Mouse (Mus musculus) heart, adult 9 months (tissue): ENCODE data around the gene Mroh7.
"Not testable (repeated sequence)": the region's sequence is repeated elsewhere in the genome, so short reads cannot be mapped to it uniquely, and the experiment has no call there.

ENCODE experiments used
- DNase-seq, 2 experiments: peaks; one replicate each; pipeline ENCODE4 v3.0.0; 2022; ENCODE audit warnings: low spot score in 2 of 2

Mroh7 gene

GRCm38 (mm10) chr4:106730814-106731213, at the start of gene Mroh7:
Mroh7 (minus strand) TSS chr4:106730925.
- DNase-seq, result no peak

- no peak for DNase-seq
Observed at GRCm38 (mm10) chr4:106780045-106780444, 49.3 kb upstream of the Mroh7 start.

- peak; percentile 95 to 96 for DNase-seq
Observed at GRCm38 (mm10) chr4:106778116-106778788, 47.5 kb upstream of the Mroh7 start.

GRCm38 (mm10) chr4:106776998-106777397, 46.3 kb upstream of the Mroh7 start:
- no peak for DNase-seq

- DNase-seq, result not testable (repeated sequence)
Observed at GRCm38 (mm10) chr4:106775767-106776166, 45.0 kb upstream of the Mroh7 start.

- no peak for DNase-seq
Observed at GRCm38 (mm10) chr4:106772558-106772957, 41.8 kb upstream of the Mroh7 start.

- DNase-seq, result no peak
Observed at GRCm38 (mm10) chr4:106769306-106769705, 38.6 kb upstream of the Mroh7 start.

GRCm38 (mm10) chr4:106764166-106764565, 33.4 kb upstream of the Mroh7 start:
- no peak for DNase-seq

GRCm38 (mm10) chr4:106751726-106752125, 21.0 kb upstream of the Mroh7 start:
- no peak for DNase-seq

- DNase-seq, result peak; percentile 43 to 48
Observed at GRCm38 (mm10) chr4:106749699-106750098, 19.0 kb upstream of the Mroh7 start.

- no peak for DNase-seq
Observed at GRCm38 (mm10) chr4:106747001-106747580, 16.4 kb upstream of the Mroh7 start.

GRCm38 (mm10) chr4:106745862-106746261, 15.1 kb upstream of the Mroh7 start:
- peak in 1 of 2 experiments; percentile 13 for DNase-seq

GRCm38 (mm10) chr4:106737904-106738303, 7.2 kb upstream of the Mroh7 start:
- DNase-seq, result no peak

- not testable (repeated sequence) for DNase-seq
Observed at GRCm38 (mm10) chr4:106736884-106737283, 6.2 kb upstream of the Mroh7 start.

GRCm38 (mm10) chr4:106733636-106734035, 2.9 kb upstream of the Mroh7 start, which contains the start of gene Fam151a:
Fam151a (plus strand) TSS chr4:106733889.
- no peak for DNase-seq

- no peak for DNase-seq
Observed at GRCm38 (mm10) chr4:106720631-106721030, 10.1 kb downstream of the Mroh7 start.

GRCm38 (mm10) chr4:106713622-106714021, 17.1 kb downstream of the Mroh7 start:
- DNase-seq, result no peak

GRCm38 (mm10) chr4:106708408-106708807, 22.3 kb downstream of the Mroh7 start:
- DNase-seq, result peak; percentile 37 to 63

- DNase-seq, result no peak
Observed at GRCm38 (mm10) chr4:106707957-106708356, 22.8 kb downstream of the Mroh7 start.

GRCm38 (mm10) chr4:106705096-106705665, 25.5 kb downstream of the Mroh7 start:
- no peak for DNase-seq

- DNase-seq, result no peak
Observed at GRCm38 (mm10) chr4:106704416-106704815, 26.3 kb downstream of the Mroh7 start.

GRCm38 (mm10) chr4:106703956-106704355, 26.8 kb downstream of the Mroh7 start:
- no peak for DNase-seq

GRCm38 (mm10) chr4:106700798-106701197, 29.9 kb downstream of the Mroh7 start:
- no peak for DNase-seq
